Mouse (Mus musculus): Measurements from ENCODE around the gene H2-Q4. TPM values are rescaled to one million over a fixed set of nuclear protein-coding genes. Genes with fewer than 3 reads are reported as not detected.

The H2-Q4 gene
- 40.5 TPM for polyA plus RNA-seq (2017; shearing (Covaris generic))

DNA sequence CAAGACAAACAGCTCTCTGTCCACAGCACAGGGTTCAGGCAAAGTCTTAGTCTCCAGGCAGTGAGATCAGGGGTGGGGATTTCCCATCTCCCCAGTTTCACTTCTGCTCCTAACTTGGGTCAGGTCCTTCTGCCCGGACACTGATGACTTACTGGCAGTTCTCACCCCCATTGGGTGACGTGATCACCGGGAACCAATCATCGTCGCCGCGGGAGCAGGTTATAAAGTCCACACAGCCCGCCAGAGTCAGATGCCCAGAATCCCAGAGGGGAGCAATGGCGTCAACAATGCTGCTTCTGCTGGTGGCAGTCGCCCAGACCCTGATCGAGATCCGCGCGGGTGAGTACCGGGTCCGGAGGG is at the start of gene H2-Q4:
Gene H2-Q4, plus strand, starts transcription at position 249 of the 360 bp plus-strand sequence.

DNA sequence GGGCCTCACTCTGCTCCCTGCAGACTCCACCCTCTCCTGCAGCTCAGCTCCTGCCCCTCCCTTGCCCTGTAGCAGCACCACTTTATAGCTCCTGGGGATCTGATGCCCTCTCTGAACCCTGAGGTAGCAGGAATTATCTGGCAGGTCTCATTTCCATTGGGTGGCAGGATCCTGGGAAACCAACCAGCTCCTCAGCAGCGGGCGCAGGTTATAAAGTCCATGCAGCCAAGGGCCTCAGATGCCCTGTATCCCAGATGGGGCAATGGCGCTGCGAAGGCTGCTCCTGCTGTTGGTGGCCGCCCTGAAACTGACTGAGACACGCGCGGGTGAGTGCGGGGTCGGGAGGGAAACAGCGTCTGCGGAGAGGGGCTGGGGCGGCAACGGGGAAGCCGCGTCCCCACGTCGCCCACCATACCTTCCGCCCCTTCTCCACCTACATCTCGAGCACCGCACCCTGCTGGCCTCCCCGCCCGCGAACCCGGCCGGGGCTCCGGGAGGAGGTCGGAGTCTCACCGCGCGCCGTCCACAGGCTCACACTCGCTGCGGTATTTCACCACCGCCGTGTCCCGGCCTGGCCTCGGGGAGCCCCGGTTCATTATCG is 37.2 kb upstream of the H2-Q4 start, which contains the start of gene H2-Q2:
Gene H2-Q2, plus strand, starts transcription at position 172 of the 601 bp plus-strand sequence.

GRCm38 (mm10) chr17:35424624-35425416 is 45.4 kb downstream of the H2-Q4 start, which contains the start of gene H2-Q6:
TSS of gene H2-Q6 (plus strand) at chr17:35424850.

Other genes starting within 250 kb of the H2-Q4 start
- not detected for gene Apom, start 247.6 kb upstream of the H2-Q4 start, polyA plus RNA-seq (2017; shearing (Covaris generic))
- gene Bag6, start 244.4 kb upstream of the H2-Q4 start, polyA plus RNA-seq (2017; shearing (Covaris generic)) = 57.1 TPM
- 26.9 TPM for gene Prrc2a, start 214.7 kb upstream of the H2-Q4 start, polyA plus RNA-seq (2017; shearing (Covaris generic))
- 2.2 TPM for gene Aif1, start 203.5 kb upstream of the H2-Q4 start, polyA plus RNA-seq (2017; shearing (Covaris generic))
- gene Lst1, start 191.2 kb upstream of the H2-Q4 start, polyA plus RNA-seq (2017; shearing (Covaris generic)) = 8.7 TPM
- 2,032 TPM for gene Ltb, start 185.2 kb upstream of the H2-Q4 start, polyA plus RNA-seq (2017; shearing (Covaris generic))
- gene Tnf, start 177.6 kb upstream of the H2-Q4 start, polyA plus RNA-seq (2017; shearing (Covaris generic)) = 40.7 TPM
- gene Lta, start 174.3 kb upstream of the H2-Q4 start, polyA plus RNA-seq (2017; shearing (Covaris generic)) = 158 TPM
- gene Gm16181, start 158.8 kb upstream of the H2-Q4 start, polyA plus RNA-seq (2017; shearing (Covaris generic)) = 1.4 TPM
- gene Atp6v1g2, start 146.0 kb upstream of the H2-Q4 start, polyA plus RNA-seq (2017; shearing (Covaris generic)) = 5.4 TPM
- 22.3 TPM for gene Nfkbil1, start 143.8 kb upstream of the H2-Q4 start, polyA plus RNA-seq (2017; shearing (Covaris generic))
- 249 TPM for gene Ddx39b, start 137.9 kb upstream of the H2-Q4 start, polyA plus RNA-seq (2017; shearing (Covaris generic))
- gene H2-D1, start 116.9 kb upstream of the H2-Q4 start, polyA plus RNA-seq (2017; shearing (Covaris generic)) = 5,785 TPM
- gene H2-Q1, start 59.2 kb upstream of the H2-Q4 start, polyA plus RNA-seq (2017; shearing (Covaris generic)) = 0.17 TPM
- 12.5 TPM for gene H2-Q2, start 37.4 kb upstream of the H2-Q4 start, polyA plus RNA-seq (2017; shearing (Covaris generic))
- gene H2-Q6, start 45.2 kb downstream of the H2-Q4 start, polyA plus RNA-seq (2017; shearing (Covaris generic)) = 632 TPM
- 2,029 TPM for gene H2-Q7, start 59.5 kb downstream of the H2-Q4 start, polyA plus RNA-seq (2017; shearing (Covaris generic))
- 20.6 TPM for gene H2-Q10, start 90.5 kb downstream of the H2-Q4 start, polyA plus RNA-seq (2017; shearing (Covaris generic))
- 0.13 TPM for gene Pou5f1, start 126.4 kb downstream of the H2-Q4 start, polyA plus RNA-seq (2017; shearing (Covaris generic))
- gene Tcf19, start 137.2 kb downstream of the H2-Q4 start, polyA plus RNA-seq (2017; shearing (Covaris generic)) = 14.8 TPM
- 9.9 TPM for gene Cchcr1, start 137.5 kb downstream of the H2-Q4 start, polyA plus RNA-seq (2017; shearing (Covaris generic))
- not detected for gene Psors1c2, start 153.6 kb downstream of the H2-Q4 start, polyA plus RNA-seq (2017; shearing (Covaris generic))
- not detected for gene Cdsn, start 172.5 kb downstream of the H2-Q4 start, polyA plus RNA-seq (2017; shearing (Covaris generic))
- not detected for gene 2300002M23Rik, start 187.8 kb downstream of the H2-Q4 start, polyA plus RNA-seq (2017; shearing (Covaris generic))
- not detected for gene Sfta2, start 221.9 kb downstream of the H2-Q4 start, polyA plus RNA-seq (2017; shearing (Covaris generic))
- gene Gm9573, start 247.0 kb downstream of the H2-Q4 start, polyA plus RNA-seq (2017; shearing (Covaris generic)) = not detected

Data from CD4-positive, CD25-positive, alpha-beta regulatory T cell (primary cell).